Mouse (Mus musculus): ENCODE measurements around the gene Kmt5c. TPM values are rescaled to one million over a fixed set of nuclear protein-coding genes. Genes with fewer than 3 reads are reported as not detected.

The Kmt5c gene
- polyA plus RNA-seq, 3 experiments from 2014 or later = 22.6 to 25.7 (median 24.9) TPM

GRCm38 (mm10) chr7:4747156-4747899 is 7.4 kb downstream of the Kmt5c start:
- ATAC-seq = no peak

DNA sequence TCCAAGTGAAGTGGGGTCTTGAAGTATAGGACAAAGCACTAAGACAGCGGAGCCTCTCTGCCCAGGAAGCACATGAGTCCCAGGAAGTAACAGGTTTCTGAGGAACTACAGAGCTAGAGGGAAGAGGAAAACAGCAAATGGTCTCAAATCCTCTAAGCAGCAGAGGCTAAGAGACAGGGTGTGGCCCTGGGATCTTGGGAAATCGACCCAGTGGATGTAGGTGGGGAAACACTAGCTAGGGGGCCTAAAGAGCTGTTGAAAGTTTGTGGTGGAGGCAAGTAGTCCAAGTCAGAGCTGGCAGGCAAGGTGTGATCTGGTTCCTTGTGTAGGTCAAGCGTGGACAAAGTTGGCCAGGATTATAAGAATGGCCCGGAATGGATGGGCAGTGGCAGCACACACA is 8.4 kb downstream of the Kmt5c start:
- ATAC-seq = no peak

GRCm38 (mm10) chr7:4749169-4749568 is 9.3 kb downstream of the Kmt5c start:
- no peak for ATAC-seq

DNA sequence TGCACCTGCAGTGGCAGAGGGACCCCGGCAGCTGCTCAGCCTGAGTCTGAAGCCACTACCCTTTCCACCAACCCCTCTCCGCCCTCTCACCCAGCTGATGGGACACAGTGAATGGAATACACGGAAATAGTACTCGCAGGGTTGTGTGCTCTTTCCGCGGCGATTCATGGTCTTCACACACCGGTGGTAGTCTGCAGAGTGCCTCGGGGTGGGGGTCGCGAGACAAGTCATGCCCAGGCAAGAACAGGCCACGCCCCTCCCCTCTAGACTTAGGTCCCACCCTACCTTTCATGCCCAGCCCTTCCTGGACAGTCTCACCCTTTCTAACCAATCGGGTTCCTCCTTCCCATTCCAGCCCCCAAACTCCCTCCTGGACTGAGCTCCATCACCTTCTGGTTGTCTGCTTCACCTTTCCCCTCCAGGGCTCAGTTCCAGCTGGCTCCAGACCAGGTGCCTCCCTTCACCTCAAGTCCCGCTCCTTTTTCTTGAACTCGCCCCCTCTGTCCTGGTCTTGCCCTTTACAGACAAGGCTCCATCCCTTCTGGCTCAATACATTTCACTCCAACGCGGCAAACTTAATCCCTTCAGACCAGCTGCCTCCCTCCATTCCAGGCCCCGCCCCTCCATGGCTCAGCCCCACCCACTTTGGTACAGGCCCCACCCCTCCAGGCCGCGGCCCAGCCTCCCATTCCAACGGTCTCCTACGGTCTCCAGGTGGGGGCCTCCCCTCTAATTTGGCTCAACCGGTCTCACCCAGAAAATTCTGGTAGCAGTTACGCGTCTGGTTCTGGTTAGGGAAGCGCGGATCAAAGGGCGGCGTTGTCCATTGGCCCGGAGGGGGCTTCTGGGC is 12.3 kb downstream of the Kmt5c start:
- ATAC-seq = no peak

DNA sequence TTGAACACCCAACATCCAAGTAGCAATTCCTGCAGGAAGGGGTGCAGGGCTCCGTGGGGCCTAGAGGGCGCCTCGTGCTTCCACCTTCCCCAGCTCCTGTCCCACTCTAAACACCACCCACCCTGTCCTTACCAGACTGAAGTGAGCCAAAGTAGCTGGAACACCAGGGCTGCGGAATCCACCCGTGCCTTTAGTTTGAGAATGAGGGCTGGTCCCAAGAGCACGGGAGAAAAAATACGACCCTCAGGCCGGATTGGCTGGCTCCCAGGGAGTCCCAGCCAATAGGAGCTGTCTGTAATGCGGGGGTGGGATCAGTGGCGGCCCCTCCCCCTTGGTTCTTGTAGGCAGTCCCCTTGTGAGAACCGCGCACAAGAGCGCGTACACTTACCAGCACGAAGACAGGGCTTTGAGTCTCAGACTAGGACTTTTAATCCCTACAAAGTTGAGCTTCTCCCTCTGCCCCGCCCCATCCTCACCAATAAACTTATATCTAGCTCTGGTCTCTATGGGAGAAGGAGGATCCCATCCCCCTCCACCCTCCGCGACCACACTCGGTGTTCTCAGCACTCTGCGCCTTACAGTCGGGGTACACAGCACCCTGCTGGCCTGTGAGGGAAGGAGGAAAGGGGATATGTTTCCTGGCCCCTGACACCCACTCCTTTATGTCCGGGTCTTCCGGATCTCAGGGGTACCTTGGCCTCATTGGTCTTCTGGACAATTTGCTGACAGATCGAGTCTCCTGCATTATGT is 13.1 kb downstream of the Kmt5c start, which contains the start of gene Cox6b2:
Cox6b2 (minus strand) TSS at position 274 of the 750 bp plus-strand sequence.
- peak; percentile 52 for ATAC-seq

DNA sequence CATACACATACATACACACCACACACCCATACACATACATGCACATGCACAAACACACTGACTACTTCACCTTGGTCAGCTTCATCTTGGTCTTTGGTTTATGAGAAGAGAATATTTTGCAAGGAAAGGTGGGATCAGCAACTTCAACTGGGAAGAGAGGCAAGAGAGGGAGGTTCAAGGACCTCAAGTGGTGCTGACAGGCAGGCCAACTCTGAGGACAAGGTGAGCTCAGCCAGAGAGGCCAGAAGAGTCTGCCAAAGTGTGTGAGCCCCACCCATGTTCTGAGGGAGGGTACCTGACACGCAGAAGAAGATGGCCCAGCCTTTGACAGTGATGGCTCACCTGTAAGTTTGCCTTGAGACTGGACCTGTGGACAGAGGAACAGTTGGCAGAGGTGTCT is 19.8 kb downstream of the Kmt5c start:
- ATAC-seq = no peak

GRCm38 (mm10) chr7:4764946-4765710 is 25.2 kb downstream of the Kmt5c start:
- ATAC-seq = no peak

GRCm38 (mm10) chr7:4771202-4771601 is 31.3 kb downstream of the Kmt5c start, which contains the start of gene Fam71e2:
TSS of gene Fam71e2 (minus strand) at chr7:4771302.
- no peak for ATAC-seq

DNA sequence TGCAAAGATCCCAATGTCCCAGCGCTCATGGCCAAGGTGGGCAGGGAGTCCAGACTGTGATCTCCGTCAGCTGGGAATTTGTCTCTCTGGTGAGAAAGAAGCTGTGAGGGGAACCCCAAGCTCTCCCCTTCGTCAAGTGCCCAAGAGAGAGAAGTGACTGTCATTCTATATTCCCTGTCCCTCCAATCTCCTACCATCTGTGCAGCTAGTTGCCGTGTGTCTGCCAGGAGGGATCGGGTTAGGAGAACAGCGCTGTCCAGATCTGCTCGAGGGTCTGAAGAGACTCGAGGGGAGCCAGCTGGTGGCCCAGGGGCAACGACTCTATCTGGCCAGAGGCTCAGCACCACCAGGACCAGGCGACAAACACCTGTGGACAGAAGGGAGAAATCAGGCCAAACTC is 36.2 kb downstream of the Kmt5c start:
- ATAC-seq = no peak

- ATAC-seq = peak; percentile 60
Measured at GRCm38 (mm10) chr7:4776861-4777830, 37.2 kb downstream of the Kmt5c start.

GRCm38 (mm10) chr7:4777851-4778637 is 38.1 kb downstream of the Kmt5c start:
- ATAC-seq = no peak

GRCm38 (mm10) chr7:4779921-4780320 is 40.0 kb downstream of the Kmt5c start:
- no peak for ATAC-seq

DNA sequence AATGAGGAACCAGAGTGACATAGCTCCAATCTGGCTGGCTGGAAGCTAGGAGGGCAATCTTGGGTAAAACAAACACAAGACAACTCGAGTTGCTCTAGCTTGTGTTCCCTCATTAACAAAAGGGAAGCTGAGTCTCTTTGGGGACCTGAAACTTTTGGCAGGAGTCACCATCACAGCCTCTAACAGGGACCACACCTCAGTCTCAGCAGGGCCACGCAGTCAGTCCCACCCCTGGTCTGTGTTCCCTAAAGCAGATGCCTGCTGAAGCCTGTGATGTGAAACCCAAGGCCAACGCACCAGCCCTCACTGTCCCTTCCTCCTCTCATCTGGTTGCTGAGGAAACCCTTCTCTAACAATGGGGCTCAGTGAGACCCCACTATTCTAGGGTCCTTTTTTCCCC is 42.2 kb downstream of the Kmt5c start:
- no peak for ATAC-seq

DNA sequence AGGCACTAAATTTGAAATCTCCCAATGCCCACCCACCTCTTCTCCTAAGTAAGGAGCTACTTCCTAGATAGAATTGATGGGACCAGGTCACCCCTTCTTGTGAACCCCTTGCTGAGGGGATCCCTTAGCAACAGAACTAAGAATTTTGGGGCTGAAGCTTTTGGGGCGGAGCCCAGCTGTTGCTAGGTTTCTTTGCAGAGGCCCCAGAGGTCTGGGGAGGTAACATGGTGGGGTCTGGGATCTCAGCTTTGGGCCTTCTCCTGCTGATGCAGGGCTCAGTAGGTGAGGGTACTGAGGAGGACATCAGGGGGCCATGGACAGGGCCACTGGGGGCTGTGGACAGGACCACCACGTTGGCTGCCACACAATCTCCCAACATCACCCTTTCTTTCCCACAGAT is 42.8 kb downstream of the Kmt5c start, which contains the start of the genes Il11 and Tmem190:
Il11 (minus strand) TSS at position 101 of the 400 bp plus-strand sequence.
Tmem190 (plus strand) TSS at position 179 of the 400 bp plus-strand sequence.
- no peak for ATAC-seq

DNA sequence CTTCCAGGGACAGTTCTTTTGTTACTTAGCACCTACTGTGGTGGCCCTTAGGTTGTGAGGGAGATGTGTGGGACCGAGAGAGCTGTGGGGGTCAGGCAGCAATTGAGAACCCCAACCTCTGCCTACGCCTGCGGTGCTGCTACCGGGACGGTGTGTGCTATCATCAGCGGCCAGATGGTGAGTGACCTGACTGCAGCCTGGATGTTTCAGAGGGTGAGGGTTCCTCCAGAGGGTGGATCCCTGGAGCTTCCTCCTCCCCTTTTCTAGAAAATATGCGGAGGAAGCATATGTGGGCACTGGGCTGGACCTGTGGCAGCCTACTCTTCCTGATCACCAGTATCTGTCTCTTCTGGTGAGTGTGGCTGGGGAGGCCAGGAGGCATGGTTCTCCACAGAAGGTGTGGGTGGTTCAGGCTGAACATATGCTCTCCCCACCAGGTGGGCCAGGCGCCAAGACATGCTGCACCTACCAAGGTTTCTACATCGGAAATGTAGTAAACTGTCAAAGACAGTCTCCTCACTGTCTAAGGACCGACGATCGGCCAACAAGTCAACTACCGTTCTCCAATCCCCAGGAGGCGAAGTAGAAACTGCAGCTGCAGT is 43.9 kb downstream of the Kmt5c start:
- no peak for ATAC-seq

DNA sequence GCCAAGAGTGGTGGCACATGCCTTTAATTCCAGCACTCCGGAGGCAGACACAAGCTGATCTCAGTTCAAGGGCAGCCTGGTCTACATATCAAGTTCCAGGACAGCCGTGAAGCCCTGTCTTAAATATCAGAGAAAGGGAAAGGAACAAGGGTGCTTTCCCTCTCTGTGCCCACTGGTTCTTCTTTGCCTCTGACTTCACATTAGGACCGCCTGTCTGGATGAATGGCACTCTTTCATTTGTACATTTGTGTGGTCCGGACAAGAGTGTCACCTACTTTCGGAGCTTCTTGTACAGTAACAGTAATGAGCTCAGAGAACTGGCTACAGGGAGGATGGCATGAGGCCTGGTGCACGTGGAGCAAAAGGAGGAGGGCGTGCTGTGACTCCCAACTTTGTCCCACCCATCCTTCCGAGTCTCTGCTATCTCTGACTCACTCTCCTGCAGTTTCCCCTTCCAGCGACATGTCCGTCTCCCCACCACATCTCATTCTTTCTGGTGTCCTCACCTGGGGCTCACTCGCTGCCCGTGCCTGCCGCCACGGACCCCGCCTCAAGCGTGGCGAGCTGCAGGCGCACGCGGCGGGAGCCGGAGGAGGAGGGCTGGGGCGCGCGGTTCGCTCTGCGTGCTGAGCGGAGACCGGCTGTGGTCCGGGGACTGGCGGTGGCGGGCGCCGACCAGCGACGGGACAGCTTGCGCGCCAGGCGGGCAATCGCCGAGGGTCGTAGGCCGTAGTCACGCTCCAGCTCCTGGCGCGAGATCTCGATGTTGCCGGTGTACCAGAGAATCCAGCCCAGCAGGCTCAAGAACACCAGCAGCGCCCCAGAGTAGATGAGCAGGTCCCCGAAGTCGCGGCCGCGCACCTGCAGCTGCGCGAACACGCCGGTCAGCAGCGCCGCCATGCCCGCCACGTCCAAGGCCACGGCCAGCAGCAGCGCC is 48.9 kb downstream of the Kmt5c start:
- no peak for ATAC-seq

DNA sequence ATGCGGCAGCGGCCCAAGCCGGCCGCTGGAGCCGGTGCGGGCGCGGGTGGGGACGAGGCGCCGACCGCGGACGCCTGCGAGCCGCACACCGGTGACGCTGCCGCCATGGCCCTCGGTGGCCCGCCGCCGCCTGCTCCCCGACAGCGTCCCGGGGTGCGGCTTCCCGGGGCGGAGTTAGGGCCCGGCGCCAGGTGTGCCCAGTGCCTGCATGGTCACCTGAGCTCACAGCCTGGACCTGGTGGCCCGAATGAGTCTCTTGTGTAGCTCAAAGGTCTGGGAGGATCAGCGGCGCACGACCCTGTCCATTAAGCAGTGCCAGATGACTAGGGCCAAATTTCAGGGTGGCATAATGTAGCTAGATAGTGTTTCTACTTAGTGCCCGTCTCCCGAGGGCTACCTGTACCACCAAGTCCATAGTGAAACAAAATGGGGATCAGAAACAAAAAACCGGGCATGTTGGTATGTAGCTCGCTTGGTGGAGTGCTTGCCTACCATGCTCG is 49.6 kb downstream of the Kmt5c start, which contains the start of gene Tmem238:
Tmem238 (minus strand) TSS at position 221 of the 500 bp plus-strand sequence.
- no peak for ATAC-seq

Data from inflammation-experienced regulatory T-cells, adult 6 months (primary cell).